Mouse (Mus musculus): ENCODE data around the gene Nyap1. TPM values are rescaled to one million over a fixed set of nuclear protein-coding genes. Genes with fewer than 3 reads are reported as not detected.
"Not testable (repeated sequence)": the region's sequence is repeated elsewhere in the genome, so short reads cannot be mapped to it uniquely, and the experiment has no call there.

The Nyap1 gene
- total RNA-seq, 2 experiments from 2014 or later, result not detected

- ATAC-seq (replicated peaks; ENCODE audit: low FRiP score, low TSS enrichment, poor library complexity, severe bottlenecking), result no peak
Measured at GRCm38 (mm10) chr5:137746851-137747325, 5.5 kb upstream of the Nyap1 start.

- ATAC-seq (replicated peaks; ENCODE audit: low FRiP score, low TSS enrichment, poor library complexity, severe bottlenecking), result peak; percentile 28
Measured at GRCm38 (mm10) chr5:137746282-137746850, 5.0 kb upstream of the Nyap1 start.

- peak; percentile 78 for ATAC-seq (replicated peaks; ENCODE audit: low FRiP score, low TSS enrichment, poor library complexity, severe bottlenecking)
Measured at GRCm38 (mm10) chr5:137745214-137746171, 4.1 kb upstream of the Nyap1 start, which contains the start of gene Tsc22d4. Tsc22d4 (plus strand) TSS chr5:137745730.

GRCm38 (mm10) chr5:137744197-137744596 is 2.8 kb upstream of the Nyap1 start:
- no peak for ATAC-seq (replicated peaks; ENCODE audit: low FRiP score, low TSS enrichment, poor library complexity, severe bottlenecking)

GRCm38 (mm10) chr5:137742836-137743235 is 1.4 kb upstream of the Nyap1 start:
- ATAC-seq (replicated peaks; ENCODE audit: low FRiP score, low TSS enrichment, poor library complexity, severe bottlenecking), result no peak

- ATAC-seq (replicated peaks; ENCODE audit: low FRiP score, low TSS enrichment, poor library complexity, severe bottlenecking), result no peak
Measured at GRCm38 (mm10) chr5:137742048-137742447, 641 bp upstream of the Nyap1 start.

GRCm38 (mm10) chr5:137740506-137740905 is 901 bp downstream of the Nyap1 start:
- no peak for ATAC-seq (replicated peaks; ENCODE audit: low FRiP score, low TSS enrichment, poor library complexity, severe bottlenecking)

- no peak for ATAC-seq (replicated peaks; ENCODE audit: low FRiP score, low TSS enrichment, poor library complexity, severe bottlenecking)
Measured at GRCm38 (mm10) chr5:137739471-137739870, 1.9 kb downstream of the Nyap1 start.

GRCm38 (mm10) chr5:137738516-137738915 is 2.9 kb downstream of the Nyap1 start:
- no peak for ATAC-seq (replicated peaks; ENCODE audit: low FRiP score, low TSS enrichment, poor library complexity, severe bottlenecking)

GRCm38 (mm10) chr5:137737400-137737940 is 3.9 kb downstream of the Nyap1 start:
- ATAC-seq (replicated peaks; ENCODE audit: low FRiP score, low TSS enrichment, poor library complexity, severe bottlenecking), result no peak

GRCm38 (mm10) chr5:137734289-137735061 is 6.9 kb downstream of the Nyap1 start:
- no peak for ATAC-seq (replicated peaks; ENCODE audit: low FRiP score, low TSS enrichment, poor library complexity, severe bottlenecking)

GRCm38 (mm10) chr5:137733638-137734288 is 7.6 kb downstream of the Nyap1 start:
- ATAC-seq (replicated peaks; ENCODE audit: low FRiP score, low TSS enrichment, poor library complexity, severe bottlenecking), result no peak

- no peak for ATAC-seq (replicated peaks; ENCODE audit: low FRiP score, low TSS enrichment, poor library complexity, severe bottlenecking)
Measured at GRCm38 (mm10) chr5:137726767-137727166, 14.6 kb downstream of the Nyap1 start.

GRCm38 (mm10) chr5:137723840-137724239 is 17.6 kb downstream of the Nyap1 start:
- no peak for ATAC-seq (replicated peaks; ENCODE audit: low FRiP score, low TSS enrichment, poor library complexity, severe bottlenecking)

- ATAC-seq (replicated peaks; ENCODE audit: low FRiP score, low TSS enrichment, poor library complexity, severe bottlenecking), result not testable (repeated sequence)
Measured at GRCm38 (mm10) chr5:137720558-137721164, 20.7 kb downstream of the Nyap1 start.

GRCm38 (mm10) chr5:137719088-137719487 is 22.3 kb downstream of the Nyap1 start:
- ATAC-seq (replicated peaks; ENCODE audit: low FRiP score, low TSS enrichment, poor library complexity, severe bottlenecking), result peak; percentile 62; the same call in 1 of the 2 replicates

- no peak for ATAC-seq (replicated peaks; ENCODE audit: low FRiP score, low TSS enrichment, poor library complexity, severe bottlenecking)
Measured at GRCm38 (mm10) chr5:137718020-137718790, 23.2 kb downstream of the Nyap1 start.

- no peak for ATAC-seq (replicated peaks; ENCODE audit: low FRiP score, low TSS enrichment, poor library complexity, severe bottlenecking)
Measured at GRCm38 (mm10) chr5:137715685-137716084, 25.7 kb downstream of the Nyap1 start.

All from megakaryocyte-erythroid progenitor cell, adult 5-6 weeks (primary cell).